16 mouse cellular contexts compared by ENCODE assay signal in genomic region chr7:116189708-116190107, GRCm38 (mm10).
DNase-seq lines count a peak whose midpoint lies in the region; ATAC-seq and TF ChIP-seq lines count a peak whose summit lies in the region.
"Had no signal": no experiment of that assay in that cellular context is flagged by ENCODE, and none has a peak within 500 bp of the region (broad histone marks: within the 10 kb centered on the region; RNA-seq: fewer than 3 reads in every experiment).

No protein-coding gene starts in this region.

- WGBS in midbrain, embryonic 16.5 days: 29% methylated on average over 9 of the region's 9 CpGs
- WGBS in midbrain, embryonic 15.5 days: 42% methylated on average over 9 of the region's 9 CpGs

- H3K4me2 ChIP-seq in midbrain, embryonic 16.5 days (ENCODE audit: low read length): no peak overlapping the region
- H3K4me2 ChIP-seq in midbrain, embryonic 15.5 days: no peak overlapping the region
- H3K4me2 ChIP-seq: hindbrain, embryonic 15.5 days had no signal

- H3K4me1 ChIP-seq in midbrain, embryonic 16.5 days (ENCODE audit: control insufficient read depth, insufficient read depth, low read length): peaks cover 42% of the 10 kb centered on the region
- H3K4me1 ChIP-seq in midbrain, embryonic 15.5 days: peaks cover 46% of the 10 kb centered on the region

- ATAC-seq in frontal cortex, adult (ENCODE audit: low TSS enrichment): peak; percentile 6; the same call in 1 of the 2 replicates
- 0 out of 2 replicates have a peak, but pooled peaks have one; percentile 30 for ATAC-seq in midbrain, embryonic 16.5 days
- ATAC-seq in midbrain, embryonic 15.5 days (replicated peaks): no peak; the same call in 1 of the 2 replicates
- ATAC-seq: forebrain, embryonic 16.5 days had no signal

- no peaks in the 10 kb centered on the region for H3K9me3 ChIP-seq in midbrain, embryonic 16.5 days (replicated peaks; ENCODE audit: control insufficient read depth, low read length, poor library complexity, severe bottlenecking)
- no peaks in the 10 kb centered on the region for H3K9me3 ChIP-seq in midbrain, embryonic 15.5 days
- H3K9me3 ChIP-seq: hindbrain, embryonic 15.5 days had no signal

- no peaks in the 10 kb centered on the region for H3K36me3 ChIP-seq in midbrain, embryonic 16.5 days (ENCODE audit: control insufficient read depth, insufficient read depth, low read length)
- no peaks in the 10 kb centered on the region for H3K36me3 ChIP-seq in midbrain, embryonic 15.5 days (replicated peaks)
- H3K36me3 ChIP-seq: hindbrain, embryonic 15.5 days had no signal

- peak overlapping the region; percentile 43; the same call in 1 of the 2 replicates for H3K27ac ChIP-seq in layer of hippocampus, adult 2 months
- peak overlapping the region; percentile 34; the same call in 1 of the 2 replicates for H3K27ac ChIP-seq in midbrain, embryonic 16.5 days (ENCODE audit: low read length)
- H3K27ac ChIP-seq in midbrain, embryonic 15.5 days: no peak overlapping the region
- H3K27ac ChIP-seq: hindbrain, embryonic 15.5 days had no signal

- TF ChIP-seq CTCF in layer of hippocampus, adult 2 months (conservative IDR thresholded peaks at IDR 0.05): no peak

- H3K27me3 ChIP-seq in midbrain, embryonic 16.5 days (ENCODE audit: control insufficient read depth, insufficient read depth, low read depth, low read length): no peaks in the 10 kb centered on the region
- no peaks in the 10 kb centered on the region for H3K27me3 ChIP-seq in midbrain, embryonic 15.5 days (replicated peaks)
- H3K27me3 ChIP-seq: hindbrain, embryonic 15.5 days had no signal

- no peak for DNase-seq in frontal cortex, postnatal 25 days (ENCODE audit: low spot score in 2 of 2)
- no peak for DNase-seq in layer of hippocampus, adult 2 months (ENCODE audit: low spot score in 2 of 2)
- DNase-seq in layer of hippocampus, adult 9-11 months: no peak
- DNase-seq in yolk sac, embryonic 10.5 days (ENCODE audit: low spot score): peak; percentile 42
- no peak for DNase-seq in urinary bladder, postnatal 10 days (ENCODE audit: low spot score)
- DNase-seq: adrenal gland, adult 2 months; cerebellum, postnatal 14 days; gastrocnemius, postnatal 14 days; kidney, adult 2 months; kidney, postnatal 36 days; spleen, adult 18-20 months had no signal

- H3K9ac ChIP-seq in midbrain, embryonic 16.5 days (ENCODE audit: low read depth, low read length): no peak overlapping the region
- no peak overlapping the region for H3K9ac ChIP-seq in midbrain, embryonic 15.5 days
- H3K9ac ChIP-seq: hindbrain, embryonic 15.5 days had no signal

- H3K4me3 ChIP-seq in layer of hippocampus, adult 2 months: no peak overlapping the region
- no peak overlapping the region for H3K4me3 ChIP-seq in midbrain, embryonic 16.5 days (ENCODE audit: low read depth, low read length)
- H3K4me3 ChIP-seq in midbrain, embryonic 15.5 days: no peak overlapping the region
- H3K4me3 ChIP-seq: hindbrain, embryonic 15.5 days had no signal
